Mouse (Mus musculus): ENCODE measurements around the gene Slc37a1. TPM values are rescaled to one million over a fixed set of nuclear protein-coding genes. Genes with fewer than 3 reads are reported as not detected.

The Slc37a1 gene
- total and polyA plus RNA-seq, 2 experiments: 1.4 to 4.7 TPM

DNA sequence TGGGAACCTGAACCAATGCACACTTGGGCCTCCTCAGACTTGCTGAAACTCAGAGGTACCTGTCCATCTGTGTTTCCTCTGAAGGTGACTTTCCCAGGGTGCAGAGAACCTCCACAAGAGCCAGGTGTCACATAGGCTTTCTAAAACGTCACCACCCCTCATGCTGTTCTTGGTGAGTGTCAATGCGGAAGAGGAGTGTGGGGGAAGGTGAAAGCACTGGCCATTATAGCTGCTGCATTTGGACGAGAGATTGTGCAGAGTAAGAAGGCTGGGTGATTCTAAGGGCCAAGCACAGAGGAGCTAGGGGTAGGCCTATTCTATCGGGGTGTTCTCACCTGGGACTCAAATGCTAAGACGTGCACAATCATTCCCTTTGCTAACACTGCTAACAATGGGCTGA, 32.6 kb upstream of the Slc37a1 start:
- 61% methylated on average over 5 of the region's 5 CpGs for WGBS
- H3K36me3 ChIP-seq (ENCODE audit: control insufficient read depth, insufficient read depth, low read length): no peaks in the 10 kb centered on the region
- H3K27ac ChIP-seq (replicated peaks; ENCODE audit: insufficient read depth, low read depth, low read length): no peak overlapping the region
- H3K79me2 ChIP-seq (ENCODE audit: control insufficient read depth, insufficient read depth, low read length): no peaks in the 10 kb centered on the region
- H3K4me1 ChIP-seq (ENCODE audit: control insufficient read depth, insufficient read depth, low read length): no peaks in the 10 kb centered on the region
- H3K9ac ChIP-seq (ENCODE audit: low read depth, low read length): no peak overlapping the region
- H3K27me3 ChIP-seq (ENCODE audit: control insufficient read depth, insufficient read depth, low read length): no peaks in the 10 kb centered on the region
- TF ChIP-seq CTCF (IDR thresholded peaks at IDR 0.05; ENCODE audit: low read depth, low read length): no peak
- TF ChIP-seq POLR2A (IDR thresholded peaks at IDR 0.05; ENCODE audit: extremely low read depth, insufficient read depth, low read length): no peak
- no peak for DNase-seq (ENCODE audit: extremely low read depth, low read depth, low spot score)
- H3K4me3 ChIP-seq (ENCODE audit: insufficient read depth, low read depth, low read length): no peak overlapping the region

DNA sequence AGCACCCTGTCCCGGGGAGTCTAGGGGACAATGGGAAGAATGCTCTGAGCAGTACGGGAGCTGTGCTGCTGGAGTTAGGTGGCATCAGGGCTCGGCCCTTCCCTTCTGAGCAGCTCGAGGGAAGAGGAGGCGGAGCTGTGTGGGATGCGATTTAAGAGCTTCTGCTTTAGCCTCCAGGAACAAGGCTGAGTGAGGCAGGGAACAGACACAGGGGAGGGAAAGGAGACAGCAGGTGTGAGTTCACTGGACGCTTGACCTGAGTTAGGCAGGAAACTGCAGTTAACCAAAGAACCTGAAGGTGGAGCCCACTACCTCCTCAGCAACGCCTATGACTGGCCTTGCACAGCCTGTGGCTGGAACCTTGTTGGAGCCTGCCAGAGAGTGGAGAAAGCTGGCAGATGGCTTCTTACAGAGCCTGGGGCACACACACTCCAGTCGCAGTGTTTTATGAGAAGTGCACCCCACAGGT, 32.1 kb upstream of the Slc37a1 start:
- peak; percentile 68 for DNase-seq (ENCODE audit: extremely low read depth, low read depth, low spot score)
- no peaks in the 10 kb centered on the region for H3K4me1 ChIP-seq (ENCODE audit: control insufficient read depth, insufficient read depth, low read length)
- H3K27me3 ChIP-seq (ENCODE audit: control insufficient read depth, insufficient read depth, low read length): no peaks in the 10 kb centered on the region
- TF ChIP-seq CTCF (IDR thresholded peaks at IDR 0.05; ENCODE audit: low read depth, low read length) (peak; percentile 93), POLR2A (IDR thresholded peaks at IDR 0.05; ENCODE audit: extremely low read depth, insufficient read depth, low read length) (no peak)
- H3K36me3 ChIP-seq (ENCODE audit: control insufficient read depth, insufficient read depth, low read length): no peaks in the 10 kb centered on the region
- no peaks in the 10 kb centered on the region for H3K79me2 ChIP-seq (ENCODE audit: control insufficient read depth, insufficient read depth, low read length)
- H3K27ac ChIP-seq (replicated peaks; ENCODE audit: insufficient read depth, low read depth, low read length): no peak overlapping the region
- 14% methylated on average over 9 of the region's 9 CpGs for WGBS
- H3K9ac ChIP-seq (ENCODE audit: low read depth, low read length): no peak overlapping the region
- H3K4me3 ChIP-seq (ENCODE audit: insufficient read depth, low read depth, low read length): no peak overlapping the region

DNA sequence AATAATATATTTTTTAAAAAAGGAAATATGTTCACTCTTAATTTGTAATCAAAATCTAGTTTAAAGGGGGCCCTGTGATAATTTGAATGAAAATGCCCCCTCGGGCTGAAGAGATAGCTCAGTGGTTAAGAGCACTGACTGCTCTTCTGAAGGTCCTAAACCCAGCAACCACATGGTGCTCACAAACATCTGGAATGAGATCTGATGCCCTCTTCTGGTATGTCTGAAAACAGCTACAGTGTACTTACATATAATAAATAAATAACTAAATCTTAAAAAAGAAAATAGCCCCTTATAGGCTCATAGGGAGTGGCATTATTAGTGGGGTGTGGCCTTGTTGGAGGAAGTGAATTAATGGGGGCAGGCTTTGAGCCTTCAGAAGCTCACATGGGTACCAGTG, 29.4 kb upstream of the Slc37a1 start:
- Histone ChIP-seq H3K27me3 (ENCODE audit: control insufficient read depth, insufficient read depth, low read length) (no peaks in the 10 kb centered on the region), H3K79me2 (ENCODE audit: control insufficient read depth, insufficient read depth, low read length) (no peaks in the 10 kb centered on the region), H3K4me1 (ENCODE audit: control insufficient read depth, insufficient read depth, low read length) (peaks cover 10% of the 10 kb centered on the region), H3K4me3 (ENCODE audit: insufficient read depth, low read depth, low read length) (no peak overlapping the region), H3K36me3 (ENCODE audit: control insufficient read depth, insufficient read depth, low read length) (no peaks in the 10 kb centered on the region), H3K9ac (ENCODE audit: low read depth, low read length) (no peak overlapping the region), H3K27ac (replicated peaks; ENCODE audit: insufficient read depth, low read depth, low read length) (no peak overlapping the region)
- no peak for DNase-seq (ENCODE audit: extremely low read depth, low read depth, low spot score)
- no peak for TF ChIP-seq CTCF (IDR thresholded peaks at IDR 0.05; ENCODE audit: low read depth, low read length)
- no peak for TF ChIP-seq POLR2A (IDR thresholded peaks at IDR 0.05; ENCODE audit: extremely low read depth, insufficient read depth, low read length)
- WGBS: 72% methylated on average over 1 of the region's 1 CpGs

DNA sequence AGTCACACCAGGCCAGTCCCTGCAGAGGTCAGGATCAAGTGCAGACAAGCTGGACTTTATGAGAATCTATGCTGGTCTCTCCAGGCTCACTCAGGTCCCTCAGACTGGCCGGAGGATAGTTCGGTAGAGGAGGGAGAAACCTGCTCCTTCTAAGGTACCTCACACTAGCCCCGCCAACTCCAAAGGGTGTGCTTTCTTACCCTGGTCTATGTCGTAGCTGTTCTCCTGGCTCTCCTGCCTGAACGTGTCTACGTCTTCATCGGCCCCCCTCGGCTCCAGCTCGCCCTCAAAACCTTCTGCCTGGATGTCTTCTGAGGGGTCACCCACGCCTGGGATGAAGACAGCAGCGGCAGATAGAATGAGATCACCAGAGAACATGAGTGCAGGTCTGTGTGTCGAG, 28.7 kb upstream of the Slc37a1 start:
- DNase-seq (ENCODE audit: extremely low read depth, low read depth, low spot score): no peak
- H3K4me3 ChIP-seq (ENCODE audit: insufficient read depth, low read depth, low read length): no peak overlapping the region
- TF ChIP-seq POLR2A (IDR thresholded peaks at IDR 0.05; ENCODE audit: extremely low read depth, insufficient read depth, low read length) (no peak), CTCF (IDR thresholded peaks at IDR 0.05; ENCODE audit: low read depth, low read length) (no peak)
- no peak overlapping the region for H3K9ac ChIP-seq (ENCODE audit: low read depth, low read length)
- no peaks in the 10 kb centered on the region for H3K36me3 ChIP-seq (ENCODE audit: control insufficient read depth, insufficient read depth, low read length)
- no peaks in the 10 kb centered on the region for H3K79me2 ChIP-seq (ENCODE audit: control insufficient read depth, insufficient read depth, low read length)
- H3K27me3 ChIP-seq (ENCODE audit: control insufficient read depth, insufficient read depth, low read length): no peaks in the 10 kb centered on the region
- H3K27ac ChIP-seq (replicated peaks; ENCODE audit: insufficient read depth, low read depth, low read length): no peak overlapping the region
- peaks cover 10% of the 10 kb centered on the region for H3K4me1 ChIP-seq (ENCODE audit: control insufficient read depth, insufficient read depth, low read length)
- WGBS: 93% methylated on average over 12 of the region's 12 CpGs

DNA sequence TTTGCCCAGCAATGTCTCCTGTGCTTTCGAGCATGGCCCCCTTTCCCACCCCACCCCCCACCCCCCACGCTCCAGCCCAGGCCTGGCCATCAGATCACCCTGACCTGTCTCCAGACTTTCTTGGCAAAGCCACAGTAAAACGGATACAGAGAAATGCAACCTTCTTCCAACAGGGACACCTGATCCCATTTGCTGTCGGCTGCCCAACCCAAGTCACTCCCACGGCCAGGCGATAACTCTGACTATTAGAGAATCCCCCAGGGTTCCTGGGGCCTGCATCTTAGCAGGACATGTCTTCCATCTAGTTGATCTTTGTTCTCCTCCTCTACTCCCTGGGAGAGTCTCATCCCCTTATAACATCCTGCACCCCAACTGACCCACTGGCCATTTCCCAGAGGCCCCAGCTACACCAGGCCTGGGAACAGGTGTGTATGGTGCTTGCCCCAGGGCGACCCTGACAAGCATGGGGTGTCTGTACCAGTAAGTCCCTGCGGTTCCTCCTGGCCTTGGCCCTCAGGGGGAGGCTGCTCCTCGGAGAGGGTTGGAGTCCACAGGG, 28.2 kb upstream of the Slc37a1 start:
- Histone ChIP-seq H3K27me3 (ENCODE audit: control insufficient read depth, insufficient read depth, low read length) (no peaks in the 10 kb centered on the region), H3K27ac (replicated peaks; ENCODE audit: insufficient read depth, low read depth, low read length) (no peak overlapping the region), H3K36me3 (ENCODE audit: control insufficient read depth, insufficient read depth, low read length) (no peaks in the 10 kb centered on the region), H3K4me1 (ENCODE audit: control insufficient read depth, insufficient read depth, low read length) (peaks cover 10% of the 10 kb centered on the region), H3K9ac (ENCODE audit: low read depth, low read length) (no peak overlapping the region), H3K4me3 (ENCODE audit: insufficient read depth, low read depth, low read length) (no peak overlapping the region), H3K79me2 (ENCODE audit: control insufficient read depth, insufficient read depth, low read length) (no peaks in the 10 kb centered on the region)
- no peak for TF ChIP-seq POLR2A (IDR thresholded peaks at IDR 0.05; ENCODE audit: extremely low read depth, insufficient read depth, low read length)
- TF ChIP-seq CTCF (IDR thresholded peaks at IDR 0.05; ENCODE audit: low read depth, low read length): no peak
- no peak for DNase-seq (ENCODE audit: extremely low read depth, low read depth, low spot score)
- 86% methylated on average over 9 of the region's 9 CpGs for WGBS

DNA sequence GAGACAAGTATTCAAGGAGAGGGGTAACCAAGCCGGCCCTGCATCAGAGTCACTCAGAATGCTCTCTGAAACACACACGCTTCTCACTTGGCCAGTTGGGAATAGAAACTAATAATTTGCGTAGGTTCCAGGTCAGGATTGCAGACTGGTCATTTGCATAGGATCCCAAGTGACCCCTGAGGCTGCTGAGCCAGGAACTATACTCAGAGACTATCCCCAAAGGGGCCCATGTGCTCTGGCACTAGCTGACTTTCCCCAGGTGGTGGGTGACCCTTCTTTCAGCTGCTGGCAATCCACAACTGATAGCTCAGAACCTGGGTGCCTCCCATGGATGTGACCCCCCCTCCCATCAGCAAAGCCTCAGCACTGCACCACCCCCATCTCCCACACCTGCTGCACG, 27.4 kb upstream of the Slc37a1 start:
- WGBS: 89% methylated on average over 4 of the region's 4 CpGs
- H3K4me1 ChIP-seq (ENCODE audit: control insufficient read depth, insufficient read depth, low read length): peaks cover 10% of the 10 kb centered on the region
- no peaks in the 10 kb centered on the region for H3K79me2 ChIP-seq (ENCODE audit: control insufficient read depth, insufficient read depth, low read length)
- TF ChIP-seq CTCF (IDR thresholded peaks at IDR 0.05; ENCODE audit: low read depth, low read length) (no peak), POLR2A (IDR thresholded peaks at IDR 0.05; ENCODE audit: extremely low read depth, insufficient read depth, low read length) (no peak)
- H3K27me3 ChIP-seq (ENCODE audit: control insufficient read depth, insufficient read depth, low read length): no peaks in the 10 kb centered on the region
- no peaks in the 10 kb centered on the region for H3K36me3 ChIP-seq (ENCODE audit: control insufficient read depth, insufficient read depth, low read length)
- H3K9ac ChIP-seq (ENCODE audit: low read depth, low read length): no peak overlapping the region
- DNase-seq (ENCODE audit: extremely low read depth, low read depth, low spot score): no peak
- H3K27ac ChIP-seq (replicated peaks; ENCODE audit: insufficient read depth, low read depth, low read length): no peak overlapping the region
- H3K4me3 ChIP-seq (ENCODE audit: insufficient read depth, low read depth, low read length): no peak overlapping the region
